Mouse (Mus musculus): Measurements from ENCODE around the gene Idua.

Gene Idua

GRCm38 (mm10) chr5:108679909-108680308, 19.8 kb downstream of the Idua start:
- no peak for ATAC-seq (ENCODE audit: low TSS enrichment)

- ATAC-seq (ENCODE audit: low TSS enrichment): no peak
Measured at GRCm38 (mm10) chr5:108680871-108681270, 20.7 kb downstream of the Idua start.

GRCm38 (mm10) chr5:108689091-108689490, 29.0 kb downstream of the Idua start:
- ATAC-seq (ENCODE audit: low TSS enrichment): no peak

GRCm38 (mm10) chr5:108691152-108691551, 31.0 kb downstream of the Idua start:
- ATAC-seq (ENCODE audit: low TSS enrichment): no peak

- no peak for ATAC-seq (ENCODE audit: low TSS enrichment)
Measured at GRCm38 (mm10) chr5:108692271-108692670, 32.1 kb downstream of the Idua start, which contains the start of gene Fgfrl1. Gene Fgfrl1, plus strand, starts transcription at chr5:108692382.

- peak; percentile 88 for ATAC-seq (ENCODE audit: low TSS enrichment)
Measured at GRCm38 (mm10) chr5:108693872-108694288, 33.7 kb downstream of the Idua start.

- no peak for ATAC-seq (ENCODE audit: low TSS enrichment)
Measured at GRCm38 (mm10) chr5:108694352-108695261, 34.5 kb downstream of the Idua start.

- ATAC-seq (ENCODE audit: low TSS enrichment): no peak
Measured at GRCm38 (mm10) chr5:108695861-108696260, 35.7 kb downstream of the Idua start.

- no peak for ATAC-seq (ENCODE audit: low TSS enrichment)
Measured at GRCm38 (mm10) chr5:108696542-108696941, 36.4 kb downstream of the Idua start.

GRCm38 (mm10) chr5:108697341-108697753, 37.2 kb downstream of the Idua start:
- peak; percentile 25; the same call in 1 of the 2 replicates for ATAC-seq (ENCODE audit: low TSS enrichment)

- no peak for ATAC-seq (ENCODE audit: low TSS enrichment)
Measured at GRCm38 (mm10) chr5:108700346-108700745, 40.2 kb downstream of the Idua start.

GRCm38 (mm10) chr5:108701341-108702021, 41.4 kb downstream of the Idua start:
- no peak for ATAC-seq (ENCODE audit: low TSS enrichment)

- ATAC-seq (ENCODE audit: low TSS enrichment): no peak
Measured at GRCm38 (mm10) chr5:108703754-108704626, 43.9 kb downstream of the Idua start.

- no peak for ATAC-seq (ENCODE audit: low TSS enrichment)
Measured at GRCm38 (mm10) chr5:108707758-108708157, 47.6 kb downstream of the Idua start.

GRCm38 (mm10) chr5:108708419-108708818, 48.3 kb downstream of the Idua start:
- ATAC-seq (ENCODE audit: low TSS enrichment): no peak

- no peak for ATAC-seq (ENCODE audit: low TSS enrichment)
Measured at GRCm38 (mm10) chr5:108708981-108709731, 49.0 kb downstream of the Idua start.

- no peak for ATAC-seq (ENCODE audit: low TSS enrichment)
Measured at GRCm38 (mm10) chr5:108711968-108712367, 51.8 kb downstream of the Idua start.

- ATAC-seq (ENCODE audit: low TSS enrichment): no peak
Measured at GRCm38 (mm10) chr5:108713096-108713495, 53.0 kb downstream of the Idua start.

- ATAC-seq (ENCODE audit: low TSS enrichment): no peak
Measured at GRCm38 (mm10) chr5:108713691-108714090, 53.6 kb downstream of the Idua start.

- ATAC-seq (ENCODE audit: low TSS enrichment): peak; percentile 78
Measured at GRCm38 (mm10) chr5:108714149-108714548, 54.0 kb downstream of the Idua start.

GRCm38 (mm10) chr5:108715974-108716373, 55.8 kb downstream of the Idua start:
- ATAC-seq (ENCODE audit: low TSS enrichment): no peak

Measured in frontal cortex, adult (tissue).